Mouse (Mus musculus): ENCODE measurements at regions not wholly inside any gene's neighbourhood (a gene's known extent, or its start where the extent isn't known, plus 50 kb on each side); places are given as distances from the start of the nearest gene placed in this dataset.
A peak's percentile ranks its signal among the peaks of the same experiment; 100 is the strongest.

- in situ Hi-C loops (cut with MboI; ENCODE audit: low sequenced_read_pairs in 2 of 2, unreplicated experiment in 2 of 2): no loop called here
- no peak overlapping the region for H3K9ac ChIP-seq (ENCODE audit: insufficient read depth, low read depth, low read length, poor library complexity, severe bottlenecking)
- no peak overlapping the region for H3K27ac ChIP-seq (ENCODE audit: insufficient read depth, low read depth, low read length, poor library complexity, severe bottlenecking)
- H3K36me3 ChIP-seq (ENCODE audit: control insufficient read depth, insufficient read depth, low read length, poor library complexity, severe bottlenecking): no peaks in the 10 kb centered on the region
- H3K9me3 ChIP-seq (ENCODE audit: control insufficient read depth, insufficient read depth, low read depth, low read length): no peaks in the 10 kb centered on the region
- TF ChIP-seq ZC3H11A (IDR thresholded peaks at IDR 0.05; ENCODE audit: borderline replicate concordance, low read depth, low read length): no peak
- TF ChIP-seq CHD2 (IDR thresholded peaks at IDR 0.05; ENCODE audit: low read depth, low read length): no peak
- TF ChIP-seq HCFC1 (IDR thresholded peaks at IDR 0.05; ENCODE audit: borderline replicate concordance, insufficient read depth, low read length): no peak
- TF ChIP-seq ZNF384 (IDR thresholded peaks at IDR 0.05; ENCODE audit: low read depth, low read length): no peak
- DNase-seq (ENCODE audit: low read depth, low spot score): no peak
- no peaks in the 10 kb centered on the region for H3K4me1 ChIP-seq (ENCODE audit: control insufficient read depth in 2 of 2, insufficient read depth in 2 of 2, low read length in 2 of 2, poor library complexity in 1 of 2)
- no peak overlapping the region for H3K4me3 ChIP-seq (ENCODE audit: insufficient read depth in 1 of 2, low read depth in 1 of 2, low read length in 2 of 2, poor library complexity in 1 of 2, severe bottlenecking in 1 of 2)
Observed at GRCm38 (mm10) chr9:12062488-12062887, 1157.9 kb upstream of the Cntn5 start.

DNA sequence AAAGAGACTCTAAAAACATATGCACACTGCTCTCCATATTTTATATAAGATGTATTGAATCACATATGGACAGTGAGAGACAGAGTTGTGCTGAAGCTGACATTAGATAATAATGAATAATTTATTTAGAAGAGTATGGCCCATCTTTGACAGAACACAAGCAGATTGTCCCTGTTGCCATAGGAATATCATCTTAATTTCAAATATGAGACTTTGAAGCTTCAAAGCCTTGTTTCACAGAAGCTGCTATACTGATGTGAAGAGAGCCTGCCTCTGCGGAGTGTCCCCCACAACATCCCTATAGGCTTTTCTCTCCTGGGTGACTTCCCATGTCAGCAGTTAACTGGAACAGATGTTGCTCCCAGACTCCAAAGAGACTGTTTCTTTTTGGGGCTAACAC is 1147.9 kb upstream of the Cntn5 start:
- no peak overlapping the region for H3K27ac ChIP-seq (ENCODE audit: insufficient read depth, low read depth, low read length, poor library complexity, severe bottlenecking)
- in situ Hi-C loops (cut with MboI; ENCODE audit: low sequenced_read_pairs in 2 of 2, unreplicated experiment in 2 of 2): no loop called here
- no peaks in the 10 kb centered on the region for H3K36me3 ChIP-seq (ENCODE audit: control insufficient read depth, insufficient read depth, low read length, poor library complexity, severe bottlenecking)
- TF ChIP-seq HCFC1 (IDR thresholded peaks at IDR 0.05; ENCODE audit: borderline replicate concordance, insufficient read depth, low read length) (no peak), ZC3H11A (IDR thresholded peaks at IDR 0.05; ENCODE audit: borderline replicate concordance, low read depth, low read length) (no peak), MAFK (IDR thresholded peaks at IDR 0.05; ENCODE audit: insufficient read depth, low read depth, low read length) (no peak), CHD2 (IDR thresholded peaks at IDR 0.05; ENCODE audit: low read depth, low read length) (no peak), ZNF384 (IDR thresholded peaks at IDR 0.05; ENCODE audit: low read depth, low read length) (no peak)
- H3K4me3 ChIP-seq (ENCODE audit: insufficient read depth in 1 of 2, low read depth in 1 of 2, low read length in 2 of 2, poor library complexity in 1 of 2, severe bottlenecking in 1 of 2): no peak overlapping the region
- no peak overlapping the region for H3K9ac ChIP-seq (ENCODE audit: insufficient read depth, low read depth, low read length, poor library complexity, severe bottlenecking)
- no peak for DNase-seq (ENCODE audit: low read depth, low spot score)
- no peaks in the 10 kb centered on the region for H3K4me1 ChIP-seq (ENCODE audit: control insufficient read depth in 2 of 2, insufficient read depth in 2 of 2, low read length in 2 of 2, poor library complexity in 1 of 2)
- no peaks in the 10 kb centered on the region for H3K9me3 ChIP-seq (ENCODE audit: control insufficient read depth, insufficient read depth, low read depth, low read length)

- H3K36me3 ChIP-seq (ENCODE audit: control insufficient read depth, insufficient read depth, low read length, poor library complexity, severe bottlenecking): no peaks in the 10 kb centered on the region
- H3K4me3 ChIP-seq (ENCODE audit: insufficient read depth in 1 of 2, low read depth in 1 of 2, low read length in 2 of 2, poor library complexity in 1 of 2, severe bottlenecking in 1 of 2): no peak overlapping the region
- H3K4me1 ChIP-seq (ENCODE audit: control insufficient read depth in 2 of 2, insufficient read depth in 2 of 2, low read length in 2 of 2, poor library complexity in 1 of 2): no peaks in the 10 kb centered on the region
- in situ Hi-C loops (cut with MboI; ENCODE audit: low sequenced_read_pairs in 2 of 2, unreplicated experiment in 2 of 2): no loop called here
- no peak for DNase-seq (ENCODE audit: low read depth, low spot score)
- TF ChIP-seq HCFC1 (IDR thresholded peaks at IDR 0.05; ENCODE audit: borderline replicate concordance, insufficient read depth, low read length) (no peak), MAFK (IDR thresholded peaks at IDR 0.05; ENCODE audit: insufficient read depth, low read depth, low read length) (no peak), ZNF384 (IDR thresholded peaks at IDR 0.05; ENCODE audit: low read depth, low read length) (no peak)
- H3K9me3 ChIP-seq (ENCODE audit: control insufficient read depth, insufficient read depth, low read depth, low read length): peaks cover 6% of the 10 kb centered on the region; the same call in 1 of the 2 replicates
- no peak overlapping the region for H3K27ac ChIP-seq (ENCODE audit: insufficient read depth, low read depth, low read length, poor library complexity, severe bottlenecking)
- no peak overlapping the region for H3K9ac ChIP-seq (ENCODE audit: insufficient read depth, low read depth, low read length, poor library complexity, severe bottlenecking)
Observed at GRCm38 (mm10) chr9:12015978-12016377, 1111.4 kb upstream of the Cntn5 start.

DNA sequence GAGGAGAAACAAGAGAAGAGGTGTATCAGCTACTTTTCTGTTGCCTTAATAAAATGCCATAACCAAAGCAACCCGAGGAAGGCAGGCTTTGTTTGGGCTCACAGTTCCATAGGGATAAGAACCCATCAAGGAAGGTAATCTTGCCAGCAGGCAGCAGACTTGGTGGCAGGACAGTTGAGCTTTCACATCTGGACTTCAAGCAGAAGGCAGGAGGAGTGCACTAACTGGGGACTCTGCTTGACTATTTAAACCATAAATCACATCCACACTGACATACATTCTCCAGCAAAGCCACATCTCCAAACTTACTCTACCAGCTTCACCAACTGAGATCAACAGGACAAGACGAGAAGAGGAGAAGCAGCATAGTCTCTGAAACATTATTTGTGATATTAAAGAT is 1094.0 kb upstream of the Cntn5 start:
- no peaks in the 10 kb centered on the region for H3K9me3 ChIP-seq (ENCODE audit: control insufficient read depth, insufficient read depth, low read depth, low read length)
- H3K4me3 ChIP-seq (ENCODE audit: insufficient read depth in 1 of 2, low read depth in 1 of 2, low read length in 2 of 2, poor library complexity in 1 of 2, severe bottlenecking in 1 of 2): no peak overlapping the region
- no peak for TF ChIP-seq MAFK (IDR thresholded peaks at IDR 0.05; ENCODE audit: insufficient read depth, low read depth, low read length)
- no peak for TF ChIP-seq ZC3H11A (IDR thresholded peaks at IDR 0.05; ENCODE audit: borderline replicate concordance, low read depth, low read length)
- no peaks in the 10 kb centered on the region for H3K4me1 ChIP-seq (ENCODE audit: control insufficient read depth in 2 of 2, insufficient read depth in 2 of 2, low read length in 2 of 2, poor library complexity in 1 of 2)
- DNase-seq (ENCODE audit: low read depth, low spot score): no peak
- no peaks in the 10 kb centered on the region for H3K36me3 ChIP-seq (ENCODE audit: control insufficient read depth, insufficient read depth, low read length, poor library complexity, severe bottlenecking)
- no peak overlapping the region for H3K27ac ChIP-seq (ENCODE audit: insufficient read depth, low read depth, low read length, poor library complexity, severe bottlenecking)
- in situ Hi-C loops (cut with MboI; ENCODE audit: low sequenced_read_pairs in 2 of 2, unreplicated experiment in 2 of 2): no loop called here
- no peak overlapping the region for H3K9ac ChIP-seq (ENCODE audit: insufficient read depth, low read depth, low read length, poor library complexity, severe bottlenecking)

- Histone ChIP-seq H3K4me1 (ENCODE audit: control insufficient read depth in 2 of 2, insufficient read depth in 2 of 2, low read length in 2 of 2, poor library complexity in 1 of 2) (no peaks in the 10 kb centered on the region), H3K9me3 (ENCODE audit: control insufficient read depth, insufficient read depth, low read depth, low read length) (no peaks in the 10 kb centered on the region), H3K9ac (ENCODE audit: insufficient read depth, low read depth, low read length, poor library complexity, severe bottlenecking) (no peak overlapping the region), H3K36me3 (ENCODE audit: control insufficient read depth, insufficient read depth, low read length, poor library complexity, severe bottlenecking) (no peaks in the 10 kb centered on the region), H3K4me3 (ENCODE audit: insufficient read depth in 1 of 2, low read depth in 1 of 2, low read length in 2 of 2, poor library complexity in 1 of 2, severe bottlenecking in 1 of 2) (no peak overlapping the region), H3K27ac (ENCODE audit: insufficient read depth, low read depth, low read length, poor library complexity, severe bottlenecking) (no peak overlapping the region)
- DNase-seq (ENCODE audit: low read depth, low spot score): peak; percentile 26
- in situ Hi-C loops (cut with MboI; ENCODE audit: low sequenced_read_pairs in 2 of 2, unreplicated experiment in 2 of 2): no loop called here
- TF ChIP-seq CHD2 (IDR thresholded peaks at IDR 0.05; ENCODE audit: low read depth, low read length): no peak
Observed at GRCm38 (mm10) chr9:11982102-11982882, 1077.7 kb upstream of the Cntn5 start.

Measured in ES-E14 (cell line).